Mouse (Mus musculus) CH12.LX (cell line): ENCODE measurements at regions not wholly inside any gene's neighbourhood (a gene's known extent, or its start where the extent isn't known, plus 50 kb on each side); places are given as distances from the start of the nearest gene placed in this dataset.
"Not testable (repeated sequence)": the region's sequence is repeated elsewhere in the genome, so short reads cannot be mapped to it uniquely, and the experiment has no call there.

ENCODE experiments used
- DNase-seq: peaks from one replicate; pipeline ENCODE4 v3.0.0-alpha.2; 2013; ENCODE audit errors: extremely low read depth
- H3K27ac ChIP-seq: 2 replicates; pipeline ENCODE4 v1.5.1; 2012; ENCODE audit warnings: low read depth, mild to moderate bottlenecking, control low read depth, moderate library complexity; ENCODE audit not compliant: insufficient read depth
- H3K27me3 ChIP-seq: replicated peaks from 2 replicates; pipeline ENCODE3; 2012; ENCODE audit warnings: inconsistent platforms
- H3K36me3 ChIP-seq, 2 experiments: replicated peaks in 1 of 2; 2 replicates each; pipeline versions ENCODE3 to v1.6.1; 2012; ENCODE audit warnings: inconsistent platforms in 1 of 2, low read length in 1 of 2, mild to moderate bottlenecking in 1 of 2, mixed read lengths in 1 of 2, moderate library complexity in 1 of 2; ENCODE audit not compliant: control insufficient read depth in 1 of 2, insufficient read depth in 1 of 2
- H3K4me1 ChIP-seq, 2 experiments: 2 replicates each; pipeline ENCODE4 v1.6.1; 2012; ENCODE audit warnings: inconsistent platforms in 1 of 2, moderate library complexity in 1 of 2; ENCODE audit not compliant: insufficient read depth in 2 of 2, control insufficient read depth in 1 of 2
- H3K4me2 ChIP-seq: 2 replicates; pipeline ENCODE4 v1.6.1; 2012; ENCODE audit warnings: low read depth, mild to moderate bottlenecking, control low read depth; ENCODE audit not compliant: poor library complexity, insufficient read depth, severe bottlenecking
- H3K4me3 ChIP-seq, 3 experiments: fragments of 150-350 bp in 1 of 3; sonication (generic) in 1 of 3; replicated peaks in 1 of 3; 2 replicates each; pipeline versions ENCODE3 to v1.5.1; 2011 to 2012; ENCODE audit warnings: low read depth in 2 of 3, low read length in 2 of 3, mild to moderate bottlenecking in 2 of 3, moderate library complexity in 2 of 3, control low read depth in 1 of 3, improper control_type of control experiment in 1 of 3, inconsistent platforms in 1 of 3, mixed read lengths in 1 of 3; ENCODE audit not compliant: poor library complexity in 1 of 3
- H3K79me2 ChIP-seq: replicated peaks from 2 replicates; pipeline ENCODE4 v1.6.1; 2012; ENCODE audit warnings: mild to moderate bottlenecking, moderate library complexity; ENCODE audit not compliant: control insufficient read depth, poor library complexity, insufficient read depth, severe bottlenecking; ENCODE audit errors: extremely low read depth
- H3K9ac ChIP-seq: 2 replicates; pipeline ENCODE4 v1.6.1; 2012; ENCODE audit warnings: low read depth, mild to moderate bottlenecking, control low read depth, moderate library complexity; ENCODE audit not compliant: insufficient read depth
- H3K9me3 ChIP-seq: replicated peaks from 2 replicates; pipeline ENCODE3; 2012; ENCODE audit warnings: low read length, inconsistent platforms, mixed read lengths
- dilution Hi-C: fragments of 300-500 bp; cut with MboI; formaldehyde crosslinking; loops from 2 replicates; pipeline ENCODE4 v1.14.3; 2020; ENCODE audit warnings: low sequenced_read_pairs; ENCODE audit not compliant: extremely low pct_unique_long_range_greater_than_20kb, extremely low pct_ligation_motif_present
- in situ Hi-C: fragments of 300-500 bp; cut with MboI; formaldehyde crosslinking; loops from 3 replicates; pipeline ENCODE4 v1.14.3; 2019; ENCODE audit warnings: low sequenced_read_pairs, low pct_ligation_motif_present, low pct_unique_long_range_greater_than_20kb, mixed read lengths

DNA sequence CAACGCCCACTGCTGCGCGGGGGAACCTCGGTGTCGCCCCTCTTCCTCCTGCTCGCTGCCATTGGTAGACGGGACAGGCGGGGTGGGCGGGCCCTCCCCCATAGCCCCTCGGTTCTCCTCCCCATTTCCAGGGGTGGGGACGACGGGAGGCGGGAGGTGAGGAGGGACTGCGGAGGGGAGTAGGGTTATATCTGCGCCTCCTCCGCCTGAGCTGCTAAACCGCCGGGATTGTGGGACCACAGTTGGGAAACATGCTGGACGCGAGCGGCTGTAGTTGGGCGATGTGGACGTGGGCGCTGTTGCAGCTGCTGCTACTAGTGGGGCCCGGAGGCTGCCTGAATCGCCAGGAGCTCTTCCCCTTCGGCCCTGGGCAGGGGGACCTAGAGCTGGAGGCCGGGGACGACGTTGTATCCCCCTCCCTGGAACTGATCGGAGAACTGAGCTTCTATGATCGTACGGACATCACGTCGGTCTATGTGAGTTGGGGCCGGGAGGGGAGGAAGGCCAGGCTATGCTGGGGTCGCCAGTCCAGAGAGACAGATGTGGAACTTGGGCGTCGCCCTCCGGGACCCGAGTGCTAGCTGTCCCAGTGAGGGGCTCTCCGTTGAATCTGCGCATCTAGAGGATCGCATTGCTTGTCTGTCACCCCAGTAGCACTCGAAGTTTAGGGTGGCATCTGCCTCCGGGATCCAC is 97.6 kb downstream of the Prl2c3 start:
- H3K4me1 ChIP-seq, in situ Hi-C loops, DNase-seq, H3K4me2 ChIP-seq, H3K27me3 ChIP-seq, H3K9me3 ChIP-seq, H3K4me3 ChIP-seq, H3K36me3 ChIP-seq, H3K27ac ChIP-seq, dilution Hi-C loops, H3K9ac ChIP-seq, H3K79me2 ChIP-seq: not testable (repeated sequence)

GRCm38 (mm10) chr13:12693593-12694118 is 106.2 kb downstream of the Prl2c3 start:
- H3K4me3 ChIP-seq, H3K36me3 ChIP-seq, H3K79me2 ChIP-seq, DNase-seq, dilution Hi-C loops, H3K27me3 ChIP-seq, H3K27ac ChIP-seq, H3K4me2 ChIP-seq, H3K9me3 ChIP-seq, H3K4me1 ChIP-seq, H3K9ac ChIP-seq: not testable (repeated sequence)
- in situ Hi-C loops = loop anchor here (25.0 kb wide), 1 partner anchor 156 kb away; no protein-coding TSS in a partner anchor

GRCm38 (mm10) chr13:12688778-12689177 is 111.1 kb downstream of the Prl2c3 start:
- H3K9me3 ChIP-seq, H3K27me3 ChIP-seq, H3K4me2 ChIP-seq, H3K36me3 ChIP-seq, H3K27ac ChIP-seq, dilution Hi-C loops, H3K4me1 ChIP-seq, H3K4me3 ChIP-seq, H3K9ac ChIP-seq, DNase-seq, H3K79me2 ChIP-seq: not testable (repeated sequence)
- in situ Hi-C loops = loop anchor here (25.0 kb wide), 1 partner anchor 151 kb away; no protein-coding TSS in a partner anchor

GRCm38 (mm10) chr13:12688149-12688548 is 111.7 kb downstream of the Prl2c3 start:
- H3K4me2 ChIP-seq, H3K79me2 ChIP-seq, H3K36me3 ChIP-seq, H3K4me1 ChIP-seq, H3K27me3 ChIP-seq, H3K9me3 ChIP-seq, H3K27ac ChIP-seq, H3K9ac ChIP-seq, H3K4me3 ChIP-seq, dilution Hi-C loops, DNase-seq: not testable (repeated sequence)
- in situ Hi-C loops = loop anchor here (25.0 kb wide), 1 partner anchor 151 kb away; no protein-coding TSS in a partner anchor

DNA sequence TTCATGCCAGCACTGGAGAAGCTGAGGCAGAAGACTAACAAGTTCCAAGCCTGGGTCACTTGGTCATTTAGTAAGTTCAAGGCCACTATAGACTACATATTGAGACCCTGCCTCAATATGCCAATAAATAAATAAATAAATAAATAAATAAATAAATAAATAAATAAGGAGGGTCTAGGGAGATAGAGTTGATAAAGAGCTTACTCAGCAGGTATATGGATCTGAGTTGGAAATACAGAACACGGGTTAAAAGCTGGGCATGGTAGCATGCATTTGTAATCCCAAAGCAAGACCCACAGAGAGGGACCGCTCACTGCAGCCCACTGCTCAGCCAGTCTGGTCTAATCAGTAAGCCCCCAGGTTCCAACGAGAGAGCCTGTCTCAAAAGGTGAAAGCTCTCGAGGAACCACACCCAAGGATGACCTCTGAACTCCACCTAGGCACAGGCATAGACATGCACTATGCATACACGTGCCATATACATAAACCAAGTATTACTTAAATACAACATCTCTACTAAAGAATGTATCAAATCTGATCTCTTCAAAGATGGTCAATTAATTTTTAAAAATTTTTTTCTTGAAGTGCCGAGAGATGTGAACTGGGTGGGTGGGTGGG is 115.4 kb downstream of the Ero1lb start:
- H3K4me2 ChIP-seq, H3K27ac ChIP-seq, H3K27me3 ChIP-seq, H3K4me3 ChIP-seq, H3K9me3 ChIP-seq, H3K4me1 ChIP-seq, H3K36me3 ChIP-seq, H3K9ac ChIP-seq, DNase-seq, dilution Hi-C loops, H3K79me2 ChIP-seq: not testable (repeated sequence)
- in situ Hi-C loops = loop anchor here (25.0 kb wide), 1 partner anchor 144 kb away; no protein-coding TSS in a partner anchor
